Mouse (Mus musculus) heart, postnatal 0 days (tissue): ENCODE measurements at regions not wholly inside any gene's neighbourhood (a gene's known extent, or its start where the extent isn't known, plus 50 kb on each side); places are given as distances from the start of the nearest gene placed in this dataset.

Experiments
- ATAC-seq: fragments of 200-750 bp; cut with Nextera tagmentation; 2 replicates; pipeline ENCODE4 v1.8.0; 2017; ENCODE audit warnings: low read depth, moderate number of reproducible peaks, moderate library complexity; ENCODE audit not compliant: insufficient read depth
- DNase-seq: peaks from one replicate; pipeline ENCODE4 v3.0.0-alpha.2; 2016; ENCODE audit warnings: low spot score
- H3K27ac ChIP-seq: fragments of 300-500 bp; sonication (generic); 2 replicates; pipeline ENCODE4 v1.5.1; 2014; ENCODE audit warnings: low read depth, mild to moderate bottlenecking
- H3K27me3 ChIP-seq: fragments of 300-500 bp; sonication (generic); 2 replicates; pipeline ENCODE4 v1.6.1; 2014; ENCODE audit warnings: low read length, mixed read lengths; ENCODE audit not compliant: control insufficient read depth, insufficient read depth
- H3K36me3 ChIP-seq: fragments of 300-500 bp; sonication (generic); replicated peaks from 2 replicates; pipeline ENCODE4 v1.6.1; 2014; ENCODE audit warnings: low read length, mixed read lengths; ENCODE audit not compliant: control insufficient read depth, insufficient read depth
- H3K4me1 ChIP-seq: fragments of 300-500 bp; sonication (generic); 2 replicates; pipeline ENCODE4 v1.6.1; 2014; ENCODE audit warnings: antibody characterized with exemption; ENCODE audit not compliant: control insufficient read depth, insufficient read depth
- H3K4me2 ChIP-seq: fragments of 300-500 bp; sonication (generic); 2 replicates; pipeline ENCODE4 v1.6.1; 2014; ENCODE audit warnings: low read depth, mild to moderate bottlenecking, low read length, moderate library complexity
- H3K4me3 ChIP-seq: fragments of 300-500 bp; sonication (generic); 2 replicates; pipeline ENCODE4 v1.5.1; 2014; ENCODE audit warnings: low read depth, low read length
- H3K9ac ChIP-seq: fragments of 300-500 bp; sonication (generic); replicated peaks from 2 replicates; pipeline ENCODE4 v1.6.1; 2014; ENCODE audit warnings: low read depth, low read length, mixed read lengths
- H3K9me3 ChIP-seq: fragments of 300-500 bp; sonication (generic); replicated peaks from 2 replicates; pipeline ENCODE4 v1.6.1; 2016; ENCODE audit warnings: low read length; ENCODE audit not compliant: control insufficient read depth
- CTCF ChIP-seq: IDR thresholded peaks from 2 replicates; pipeline ENCODE4 v1.5.1; 2016; ENCODE audit warnings: antibody characterized with exemption, control low read depth, low read depth
- EP300 ChIP-seq: IDR thresholded peaks from 2 replicates; pipeline ENCODE4 v1.6.1; 2016; ENCODE audit warnings: antibody characterized with exemption, low read depth
- WGBS: fragments of 180-500 bp; shearing (Covaris S2); extraction: QIAGEN DNeasy Blood & Tissue Kit; methylation state at CpG from one replicate; pipeline ENCODE4 v1.1.7; 2014; 5-methylcytosine and 5-hydroxymethylcytosine counted together

GRCm38 (mm10) chrX:11903116-11903700 lies 256.9 kb downstream of the Bcor start:
- no peaks in the 10 kb centered on the region for H3K27me3 ChIP-seq
- no peak for ATAC-seq
- H3K4me1 ChIP-seq, result no peaks in the 10 kb centered on the region
- TF ChIP-seq CTCF, result no peak
- TF ChIP-seq EP300, result no peak
- H3K36me3 ChIP-seq, result no peaks in the 10 kb centered on the region
- no peak overlapping the region for H3K4me3 ChIP-seq
- no peak overlapping the region for H3K9ac ChIP-seq
- 80% methylated on average over 4 of the region's 4 CpGs for WGBS
- H3K4me2 ChIP-seq, result no peak overlapping the region
- no peak overlapping the region for H3K27ac ChIP-seq
- DNase-seq, result no peak
- H3K9me3 ChIP-seq, result no peaks in the 10 kb centered on the region

GRCm38 (mm10) chrX:11905231-11905630 lies 254.9 kb downstream of the Bcor start:
- 62% methylated on average over 5 of the region's 5 CpGs for WGBS
- Histone ChIP-seq H3K27ac (no peak overlapping the region), H3K4me2 (no peak overlapping the region), H3K36me3 (no peaks in the 10 kb centered on the region), H3K27me3 (no peaks in the 10 kb centered on the region), H3K9me3 (no peaks in the 10 kb centered on the region), H3K4me3 (no peak overlapping the region), H3K4me1 (no peaks in the 10 kb centered on the region), H3K9ac (no peak overlapping the region)
- ATAC-seq, result no peak
- no peak for TF ChIP-seq EP300
- no peak for TF ChIP-seq CTCF
- no peak for DNase-seq

GRCm38 (mm10) chrX:11907167-11907566 lies 253.0 kb downstream of the Bcor start:
- no peak overlapping the region for H3K27ac ChIP-seq
- no peaks in the 10 kb centered on the region for H3K9me3 ChIP-seq
- H3K4me2 ChIP-seq, result no peak overlapping the region
- H3K4me1 ChIP-seq, result no peaks in the 10 kb centered on the region
- no peaks in the 10 kb centered on the region for H3K36me3 ChIP-seq
- TF ChIP-seq CTCF (no peak), EP300 (no peak)
- no peak overlapping the region for H3K9ac ChIP-seq
- ATAC-seq, result peak; percentile 60; the same call in 1 of the 2 replicates
- H3K4me3 ChIP-seq, result no peak overlapping the region
- 40% methylated on average over 6 of the region's 6 CpGs for WGBS
- peak; percentile 13 for DNase-seq
- no peaks in the 10 kb centered on the region for H3K27me3 ChIP-seq

- ATAC-seq (no peak), DNase-seq (no peak)
- no peak for TF ChIP-seq EP300
- no peak for TF ChIP-seq CTCF
- Histone ChIP-seq H3K9me3 (no peaks in the 10 kb centered on the region), H3K4me3 (no peak overlapping the region), H3K4me2 (no peak overlapping the region), H3K27me3 (no peaks in the 10 kb centered on the region; the same call in 1 of the 2 replicates), H3K9ac (no peak overlapping the region), H3K36me3 (no peaks in the 10 kb centered on the region), H3K4me1 (no peaks in the 10 kb centered on the region), H3K27ac (no peak overlapping the region)
- 84% methylated on average over 10 of the region's 10 CpGs for WGBS
Observed at GRCm38 (mm10) chrX:11915984-11916383, 244.2 kb downstream of the Bcor start.

- ATAC-seq, result no peak
- TF ChIP-seq CTCF, result no peak
- TF ChIP-seq EP300, result no peak
- Histone ChIP-seq H3K27me3 (no peaks in the 10 kb centered on the region; the same call in 1 of the 2 replicates), H3K4me1 (no peaks in the 10 kb centered on the region), H3K9me3 (no peaks in the 10 kb centered on the region), H3K9ac (no peak overlapping the region), H3K27ac (peak overlapping the region; percentile 59), H3K4me3 (no peak overlapping the region), H3K36me3 (no peaks in the 10 kb centered on the region), H3K4me2 (no peak overlapping the region)
- 33% methylated on average over 2 of the region's 2 CpGs for WGBS
- peak; percentile 55 for DNase-seq
Observed at GRCm38 (mm10) chrX:11920231-11920630, 239.9 kb downstream of the Bcor start.

GRCm38 (mm10) chrX:11924639-11925302 lies 235.4 kb downstream of the Bcor start:
- Histone ChIP-seq H3K27me3 (0 out of 2 replicates have a peak, but pooled peaks cover 5% of the 10 kb centered on the region), H3K4me3 (no peak overlapping the region), H3K4me1 (no peaks in the 10 kb centered on the region), H3K36me3 (no peaks in the 10 kb centered on the region), H3K27ac (no peak overlapping the region), H3K4me2 (no peak overlapping the region), H3K9me3 (no peaks in the 10 kb centered on the region), H3K9ac (no peak overlapping the region)
- 74% methylated on average over 3 of the region's 3 CpGs for WGBS
- DNase-seq (no peak), ATAC-seq (no peak)
- TF ChIP-seq CTCF (no peak), EP300 (no peak)
